Mouse (Mus musculus): Measurements from ENCODE around the gene Grhpr.

DNA sequence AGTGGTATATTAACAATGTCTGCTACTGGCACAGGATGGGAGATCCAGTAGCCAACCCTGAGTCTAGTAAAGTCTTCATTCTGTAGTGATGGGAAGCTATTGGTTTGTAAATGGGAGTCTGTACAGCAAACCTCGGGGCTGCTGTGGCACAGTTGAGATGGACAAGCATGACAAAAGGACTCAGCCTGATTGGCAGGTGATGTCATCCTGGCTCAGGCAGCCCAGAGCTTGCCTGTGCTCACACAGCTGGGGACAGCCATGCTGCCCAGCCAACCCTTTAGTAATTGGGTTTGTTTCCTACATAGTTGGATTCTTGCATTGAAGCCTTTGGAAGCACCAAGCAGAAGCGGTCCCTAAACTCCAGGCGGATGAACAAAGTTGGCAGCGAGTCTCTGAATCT, 45.3 kb downstream of the Grhpr start:
- no peak for TF ChIP-seq CTCF (IDR thresholded peaks at IDR 0.05)
- no peak for TF ChIP-seq EP300 (IDR thresholded peaks at IDR 0.05)

All from lung, postnatal 0 days (tissue).